Mouse (Mus musculus) right cerebral cortex, postnatal 25 days (tissue): ENCODE data around the gene Ewsr1.
"Not testable (repeated sequence)": the region's sequence is repeated elsewhere in the genome, so short reads cannot be mapped to it uniquely, and the experiment has no call there.

Experiments
- DNase-seq: peaks from one replicate; pipeline ENCODE4 v3.0.0; 2022

Ewsr1 gene

DNA sequence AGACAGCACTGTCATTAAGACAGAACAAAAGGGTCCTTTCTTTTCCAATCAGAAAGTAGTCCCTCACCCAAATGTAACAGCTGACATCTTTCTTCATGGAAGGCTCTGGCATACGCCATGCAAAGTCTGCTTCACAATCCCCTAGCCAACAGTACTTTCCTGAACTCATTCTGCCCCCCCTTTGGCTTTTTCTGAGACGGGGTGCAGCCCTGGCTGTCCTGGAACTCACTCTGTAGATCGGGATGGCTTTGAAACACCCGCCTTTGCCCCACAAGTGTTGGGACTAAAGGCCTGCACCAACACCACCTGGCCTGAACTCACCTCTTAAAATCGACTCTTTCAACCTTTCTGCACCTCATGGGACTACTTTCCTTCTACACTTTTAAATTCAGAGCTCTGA is 3.2 kb downstream of the Ewsr1 start:
- no peak for DNase-seq

DNA sequence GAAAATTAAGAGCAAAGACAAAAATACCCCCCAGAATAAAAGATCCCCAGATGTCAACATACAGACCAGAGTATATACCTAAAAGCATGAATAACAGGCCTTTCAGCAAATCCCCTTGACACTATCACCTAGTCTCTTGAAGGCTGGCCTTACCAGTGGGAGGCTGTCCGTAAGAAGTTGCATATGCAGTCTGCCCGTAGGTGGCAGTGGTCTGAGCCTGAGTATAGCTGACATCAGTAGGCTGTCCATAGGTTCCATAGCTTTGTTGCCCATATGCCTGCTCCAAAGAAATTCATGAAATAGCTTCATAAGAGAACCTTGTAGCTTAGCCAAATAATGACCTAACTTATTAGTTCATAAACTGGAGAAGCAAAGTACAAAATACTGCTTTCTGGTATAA is 7.4 kb downstream of the Ewsr1 start:
- DNase-seq = no peak

DNA sequence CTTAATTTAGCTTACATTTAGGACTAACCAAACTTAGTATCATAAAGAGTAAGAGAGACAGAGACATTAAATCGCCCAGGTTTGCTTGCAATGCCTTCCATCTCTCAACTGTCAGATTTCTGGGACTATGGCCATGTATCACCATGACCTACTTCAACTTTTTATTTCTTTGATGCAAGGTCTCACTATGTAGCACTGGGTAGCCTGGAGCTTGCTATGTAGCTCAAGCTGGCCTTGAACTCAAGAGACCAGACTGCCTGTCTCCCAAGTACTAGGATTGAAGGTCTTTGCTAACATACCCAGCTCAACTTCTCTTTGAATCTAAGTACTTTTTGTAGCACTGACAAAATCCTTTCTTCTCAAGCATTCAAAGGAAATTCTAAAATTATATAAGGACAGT is 9.9 kb downstream of the Ewsr1 start:
- DNase-seq = no peak

DNA sequence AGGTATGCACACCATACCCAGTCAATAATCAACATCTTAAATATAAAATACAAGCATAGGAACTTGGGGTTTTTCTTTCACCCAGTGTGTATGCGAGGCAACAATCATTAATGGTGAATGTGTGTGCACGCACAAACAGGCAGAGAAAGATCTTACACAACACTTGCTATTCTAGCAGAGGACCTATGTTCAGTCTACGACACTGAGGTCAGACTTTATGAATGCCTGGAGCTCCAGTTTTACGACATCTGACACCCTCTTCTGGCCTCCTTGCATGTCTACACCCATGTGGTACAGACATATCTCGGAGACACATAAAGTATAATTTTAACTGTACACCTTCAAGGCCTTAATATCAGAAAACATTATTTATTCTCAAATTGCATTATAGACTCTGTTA is 22.2 kb downstream of the Ewsr1 start:
- not testable (repeated sequence) for DNase-seq

DNA sequence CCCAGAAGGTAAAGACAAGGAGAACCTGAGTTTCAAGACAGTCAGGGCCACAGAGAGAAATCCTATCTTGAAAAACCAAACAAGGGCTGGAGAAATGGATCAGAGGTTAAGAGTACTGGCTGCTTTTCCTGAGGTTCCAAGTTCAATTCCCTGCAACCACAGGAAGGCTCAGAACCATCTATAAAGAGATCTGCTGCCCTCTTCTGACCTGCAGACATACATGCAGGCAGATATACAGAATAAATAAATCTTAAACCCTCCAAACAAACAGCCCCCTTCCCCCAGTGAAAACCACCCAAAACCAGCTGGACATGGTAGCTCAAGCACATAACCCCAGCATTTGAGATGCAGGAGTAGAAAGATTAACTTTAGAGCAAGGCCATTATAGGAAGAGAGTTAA is 23.3 kb downstream of the Ewsr1 start:
- DNase-seq = no peak

DNA sequence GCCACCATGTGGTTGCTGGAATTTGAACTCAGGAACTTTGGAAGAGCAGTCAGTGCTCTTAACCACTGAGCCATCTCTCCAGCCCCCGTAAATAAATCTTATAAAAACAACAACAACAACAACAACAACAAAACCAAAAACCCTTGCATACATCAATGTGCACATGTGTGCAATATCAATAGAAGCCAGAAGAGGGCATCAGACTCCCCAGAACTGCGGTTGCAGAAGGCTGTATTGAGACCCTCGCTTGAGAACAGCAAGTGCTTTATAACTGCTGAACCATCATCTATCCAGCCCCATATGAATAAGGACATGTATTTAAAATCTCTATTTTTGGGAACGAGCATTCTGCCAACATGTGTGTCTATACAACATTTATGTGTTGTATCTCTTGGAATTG is 24.2 kb downstream of the Ewsr1 start:
- DNase-seq = no peak

DNA sequence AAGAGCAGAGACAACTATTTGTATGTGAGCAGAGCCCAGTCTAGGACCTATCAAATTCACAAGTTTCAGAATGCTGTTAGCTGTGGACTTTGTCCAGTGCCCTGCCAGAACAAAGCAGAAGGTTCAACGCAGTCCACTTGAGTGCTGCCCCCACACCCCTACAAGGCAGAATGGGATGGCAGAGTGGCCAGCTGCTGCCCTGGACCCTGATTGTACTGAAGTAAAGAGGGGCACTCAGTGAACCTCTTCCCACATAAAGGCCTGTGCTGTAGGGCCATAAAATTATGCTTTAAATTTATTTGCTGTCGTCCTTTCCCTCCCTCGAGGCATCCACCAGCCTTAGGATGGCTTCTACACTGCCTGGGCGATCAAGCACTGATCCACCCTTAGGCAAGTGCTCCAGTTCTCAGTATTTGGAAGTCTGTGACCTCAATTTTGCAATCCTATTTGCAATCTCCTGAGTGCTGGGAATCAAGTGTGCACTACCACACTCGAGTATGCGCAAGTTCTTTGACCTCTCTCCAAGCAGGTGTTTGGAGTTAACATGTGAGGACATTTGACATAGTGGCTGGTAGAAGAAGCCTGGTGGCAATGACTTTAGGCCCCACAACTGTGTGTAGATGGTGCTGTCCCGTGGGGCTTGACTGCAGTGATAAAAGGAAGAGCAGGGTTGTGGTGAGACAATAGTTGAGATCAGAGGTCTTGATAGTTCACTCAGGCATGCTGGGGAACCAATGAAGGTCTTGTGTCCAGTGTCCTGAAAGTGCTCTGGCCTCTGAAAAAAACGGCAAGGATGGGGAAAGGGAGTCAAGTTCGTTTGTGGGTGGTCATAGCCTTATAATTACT is 30.7 kb downstream of the Ewsr1 start:
- no peak for DNase-seq

DNA sequence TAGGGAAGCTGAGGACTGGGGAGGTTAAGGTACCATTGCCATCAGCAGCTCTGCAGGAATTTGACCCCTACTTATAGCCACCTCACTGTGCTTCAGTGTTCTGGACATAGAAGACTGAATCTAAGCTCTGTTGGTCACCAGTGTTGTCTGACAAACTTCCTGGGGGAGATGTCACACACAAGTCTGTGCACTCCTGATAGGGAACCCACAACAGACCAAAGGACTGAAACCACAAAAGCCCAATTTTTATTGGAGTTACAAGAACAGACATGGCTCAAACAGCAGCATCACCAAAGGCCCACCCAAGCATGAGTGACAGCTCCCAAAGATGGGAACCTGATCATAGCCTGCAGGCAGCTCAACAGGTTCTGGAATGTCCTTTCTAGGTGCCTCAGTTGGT is 32.0 kb downstream of the Ewsr1 start:
- no peak for DNase-seq

DNA sequence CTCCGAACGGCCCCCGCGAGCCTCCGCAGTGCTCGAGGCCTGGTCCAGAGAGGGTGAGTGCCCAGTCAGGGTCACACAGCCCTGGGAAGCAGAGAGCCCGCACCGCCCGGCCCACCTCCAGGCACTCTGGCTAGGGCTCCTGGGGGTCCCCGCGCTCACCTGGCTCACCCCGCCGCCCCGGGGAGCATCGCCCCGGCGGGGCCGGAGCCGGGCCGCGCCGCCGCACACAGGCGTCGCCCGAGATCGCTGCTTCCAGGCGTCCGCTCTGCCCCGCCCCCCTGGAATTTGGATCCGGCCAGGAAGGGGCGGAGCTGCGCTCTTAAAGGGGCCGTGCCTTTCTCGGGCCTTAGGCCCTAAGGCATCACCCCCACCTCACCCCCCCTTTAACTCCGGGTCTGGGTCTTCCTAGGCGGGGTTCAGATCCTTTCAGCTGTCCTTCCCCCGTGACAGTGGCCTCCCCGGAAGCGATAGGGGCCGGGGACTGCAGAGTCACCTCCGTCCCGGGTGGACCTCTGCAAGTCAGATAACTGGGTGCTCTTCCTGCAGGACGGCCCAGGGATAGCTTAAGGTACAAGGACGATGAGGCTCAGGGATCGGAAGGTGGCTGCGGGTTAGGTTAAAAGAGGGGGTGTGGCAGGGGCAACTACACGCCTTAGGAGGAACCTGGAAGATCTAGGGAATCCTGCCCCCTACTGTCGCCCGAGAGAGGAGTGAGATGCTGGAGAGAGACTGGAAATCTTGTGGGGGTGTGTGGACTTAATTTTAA is 33.8 kb downstream of the Ewsr1 start, which contains the start of gene Gas2l1:
TSS of gene Gas2l1 (minus strand) at position 272 of the 766 bp plus-strand sequence.
- DNase-seq = peak; percentile 89

DNA sequence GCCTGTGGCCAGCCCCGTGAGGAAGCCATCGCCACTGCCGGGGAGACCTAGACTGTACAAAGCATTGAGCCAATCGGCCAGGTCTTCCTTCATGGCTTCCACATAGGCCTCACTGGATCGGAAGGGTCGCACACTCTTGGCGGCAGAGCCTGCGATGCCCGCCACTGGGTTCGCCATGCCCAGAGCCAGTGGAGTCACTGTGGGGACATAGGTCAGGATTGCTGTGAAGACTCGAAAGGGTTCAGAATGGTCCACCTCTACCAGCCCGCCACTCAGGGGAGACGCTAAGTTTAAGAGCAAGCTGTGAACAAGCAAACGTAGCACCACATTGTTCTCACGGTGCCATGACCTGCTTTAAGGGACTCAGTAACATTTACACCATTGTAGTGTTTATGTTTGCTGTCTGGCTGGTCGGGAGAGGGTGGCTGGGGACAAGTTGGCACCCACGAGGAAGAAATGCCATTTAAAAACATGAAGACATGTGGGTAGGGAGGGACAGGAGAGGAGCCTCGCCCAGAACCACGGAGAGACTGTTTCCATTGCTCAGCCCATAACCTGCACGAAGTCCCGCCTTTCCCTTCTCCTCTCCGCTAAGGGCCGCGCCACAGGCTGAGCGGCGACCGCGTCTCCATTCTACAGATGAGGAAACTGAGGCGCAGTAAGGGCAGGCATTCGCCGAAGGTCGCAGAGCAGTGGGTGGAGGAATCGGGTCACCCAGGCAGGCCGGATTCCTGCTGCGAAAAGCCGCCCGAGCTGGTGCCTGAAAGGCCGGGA is 34.6 kb downstream of the Ewsr1 start:
- DNase-seq = peak; percentile 43

DNA sequence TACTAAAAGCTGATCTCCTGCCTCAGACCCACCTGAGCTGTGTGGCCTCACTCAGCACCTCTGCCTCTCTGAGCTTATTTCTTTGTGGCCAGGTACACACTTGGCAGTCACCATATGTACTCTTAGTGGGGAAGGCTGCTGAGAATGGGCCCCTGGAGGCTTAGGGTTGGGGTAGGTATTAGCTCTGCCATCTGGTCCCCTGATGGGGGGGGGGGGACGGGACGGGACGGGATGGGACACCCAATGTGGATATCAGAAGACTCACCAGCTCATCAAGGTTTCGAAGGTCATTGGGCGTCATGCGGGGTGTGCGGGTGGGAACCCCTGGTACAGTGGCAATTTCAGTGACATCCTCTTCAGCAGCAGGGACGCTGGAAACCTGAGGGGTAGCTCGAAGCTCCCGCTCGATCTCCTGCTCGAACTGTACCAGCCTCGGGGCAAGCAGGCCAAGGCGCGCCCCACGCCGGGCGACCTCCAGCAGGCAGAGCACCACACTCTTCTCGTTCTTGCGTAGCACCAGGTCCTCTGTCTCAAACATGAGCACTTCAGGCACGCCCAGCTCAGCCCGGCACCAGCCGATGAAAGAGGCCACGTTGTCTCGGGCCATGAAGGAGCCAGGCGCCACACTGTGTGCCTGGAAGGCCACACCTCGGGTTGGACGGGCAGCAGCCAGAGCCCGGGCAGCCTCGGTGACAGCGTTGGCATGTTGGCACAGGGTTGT is 35.3 kb downstream of the Ewsr1 start:
- DNase-seq = peak; percentile 35

DNA sequence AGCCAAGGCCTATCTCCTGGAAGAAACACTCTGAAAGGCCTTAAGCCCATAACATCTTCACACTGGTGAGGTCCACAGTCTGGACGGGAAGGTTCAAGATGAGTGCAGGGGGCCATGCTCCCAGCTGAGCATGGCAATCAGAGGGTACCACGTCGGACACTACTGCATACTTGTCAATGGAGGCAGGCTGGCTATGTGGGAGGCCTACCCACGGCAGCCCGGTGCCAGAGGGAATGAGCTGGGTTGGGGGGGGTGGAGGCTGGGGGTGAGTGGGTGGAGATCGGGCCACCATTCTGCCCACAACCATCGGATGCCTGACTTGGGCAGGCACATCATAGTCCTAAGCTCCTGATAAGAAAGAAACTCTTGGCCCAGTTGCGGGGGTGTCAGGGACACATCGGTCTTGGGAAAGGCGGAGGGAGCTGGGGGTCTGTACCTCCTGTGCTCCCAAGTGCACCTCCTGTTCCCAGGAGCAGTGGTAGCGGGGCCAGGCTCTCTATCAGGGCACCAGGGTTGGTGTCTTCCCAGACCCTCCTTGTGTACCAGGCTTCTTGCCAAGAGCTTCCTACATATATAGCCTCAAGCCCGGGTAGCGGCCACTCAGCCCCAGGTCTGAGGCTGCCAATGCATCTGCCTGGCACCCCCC is 36.1 kb downstream of the Ewsr1 start:
- no peak for DNase-seq

DNA sequence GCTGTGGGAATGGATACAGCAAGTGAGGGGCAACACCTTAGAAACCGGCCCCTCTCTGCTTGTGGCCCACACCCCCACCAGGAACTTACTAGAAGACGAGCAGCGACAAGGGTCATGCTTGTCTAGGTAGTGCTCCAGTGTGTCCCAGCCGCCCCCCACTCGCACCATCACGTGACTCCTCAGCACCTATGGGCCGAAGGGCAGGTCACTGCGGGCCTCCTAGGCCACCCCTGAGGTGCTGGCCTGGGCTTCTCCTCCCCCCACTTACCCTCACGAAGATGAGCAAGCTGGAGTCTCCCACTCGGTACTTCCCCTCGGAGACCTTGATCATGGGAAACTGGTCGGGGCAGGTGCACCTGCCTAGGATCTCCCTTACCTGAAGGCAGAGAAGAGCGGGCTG is 36.7 kb downstream of the Ewsr1 start:
- no peak for DNase-seq

DNA sequence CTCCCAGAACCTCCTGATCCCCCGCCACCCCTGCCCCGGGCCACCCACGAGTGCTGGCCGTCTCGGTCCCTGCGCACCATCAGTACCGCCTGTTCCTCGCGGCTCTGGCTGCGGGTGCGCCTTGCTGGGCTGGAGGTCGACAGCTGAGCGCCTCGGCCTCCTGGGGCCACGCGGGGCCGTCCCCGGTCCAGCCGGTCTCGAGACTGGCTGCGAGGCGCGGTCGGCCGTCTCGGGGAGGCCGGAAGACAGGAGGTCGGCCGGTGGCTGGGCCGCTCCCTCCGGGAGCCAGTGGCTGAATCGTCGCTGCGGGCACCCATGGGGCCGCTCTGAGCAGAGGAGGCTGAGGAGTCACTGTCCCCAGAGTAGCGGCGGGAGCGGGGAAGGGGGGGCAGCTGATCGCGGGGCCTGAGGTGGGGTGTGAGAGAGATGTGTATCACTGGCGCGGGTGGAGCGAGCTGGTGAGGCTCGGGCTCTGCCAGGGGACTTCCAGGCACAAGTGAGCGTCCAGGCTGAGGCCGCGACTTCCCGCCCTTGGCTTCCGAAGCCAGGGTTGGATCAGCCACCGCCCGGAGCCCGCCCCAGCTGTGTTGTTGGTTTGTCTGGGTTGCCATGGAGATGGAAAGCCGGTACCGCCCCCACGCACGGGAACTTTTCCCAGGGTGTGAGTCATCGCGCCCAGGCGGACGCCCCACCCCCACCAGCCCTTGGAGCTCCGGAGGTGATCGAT is 37.5 kb downstream of the Ewsr1 start:
- peak; percentile 94 for DNase-seq

DNA sequence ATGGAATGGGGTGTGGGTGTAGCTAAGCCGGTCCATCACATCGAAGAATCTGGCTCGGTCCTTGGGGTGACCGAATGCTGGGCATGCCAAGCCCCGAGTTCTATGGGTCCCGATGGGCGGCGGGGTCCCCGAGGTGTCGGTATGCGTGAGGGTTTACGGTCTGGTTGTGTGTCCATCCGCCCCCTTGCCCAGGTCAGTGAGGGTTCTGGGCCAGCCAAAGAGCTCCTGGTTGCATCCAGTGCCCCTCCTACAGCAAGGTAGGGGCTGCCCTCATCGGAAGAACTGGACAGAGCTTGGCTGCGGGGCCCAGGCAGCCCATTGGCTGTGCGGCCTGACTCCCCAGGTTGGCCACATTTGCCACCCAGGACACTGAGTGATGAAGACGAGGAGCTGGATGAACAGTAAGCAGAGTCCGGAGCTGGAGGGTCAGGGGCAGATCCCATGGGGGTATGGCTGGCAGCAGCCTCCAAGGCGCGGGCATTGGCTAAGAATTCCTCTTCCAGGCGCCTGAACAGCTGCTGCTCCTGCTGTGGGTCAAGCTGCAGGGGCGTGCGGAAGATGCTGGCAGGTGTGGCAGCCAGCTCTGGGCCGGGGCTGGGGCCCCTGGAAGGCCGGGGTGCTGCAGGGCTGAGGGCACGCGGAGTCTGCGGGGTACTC is 38.2 kb downstream of the Ewsr1 start:
- no peak for DNase-seq

DNA sequence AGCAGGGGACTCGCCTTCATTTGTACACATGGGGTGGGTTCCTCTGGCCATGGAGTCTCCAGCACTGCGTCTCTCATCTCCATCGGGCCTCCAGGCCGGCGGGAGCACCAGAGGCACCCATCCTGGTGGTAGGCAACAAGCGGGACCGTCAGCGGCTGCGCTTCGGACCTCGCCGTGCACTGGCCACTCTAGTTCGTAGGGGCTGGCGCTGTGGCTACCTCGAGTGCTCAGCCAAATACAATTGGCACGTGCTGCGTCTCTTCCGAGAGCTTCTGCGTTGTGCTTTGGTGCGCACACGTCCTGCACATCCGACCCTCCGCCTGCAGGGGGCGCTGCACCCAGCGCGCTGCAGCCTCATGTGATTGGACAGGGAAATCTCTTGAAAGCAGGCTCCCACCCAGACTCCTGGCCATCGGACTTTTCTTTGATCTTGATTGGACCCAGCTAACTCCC is 39.3 kb downstream of the Ewsr1 start:
- DNase-seq = peak; percentile 76

DNA sequence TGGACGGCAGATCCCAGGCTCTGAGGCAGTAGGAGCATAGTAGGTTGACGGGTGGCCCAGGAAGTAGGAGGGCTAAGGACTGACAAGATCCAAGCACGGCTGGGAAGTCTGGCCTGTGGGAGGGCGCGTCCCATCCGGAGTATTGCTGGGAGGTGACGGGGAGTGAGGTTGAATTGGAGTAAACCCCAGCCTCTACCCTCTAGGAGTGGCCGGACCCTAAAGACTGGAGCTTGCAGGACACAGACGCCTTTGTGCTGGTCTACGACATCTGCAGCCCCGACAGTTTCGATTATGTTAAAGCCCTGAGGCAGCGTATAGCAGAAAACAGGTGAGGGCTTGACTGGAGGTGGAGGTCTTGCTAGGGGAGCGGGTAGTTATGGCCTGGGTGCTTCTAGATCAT is 39.8 kb downstream of the Ewsr1 start:
- no peak for DNase-seq

DNA sequence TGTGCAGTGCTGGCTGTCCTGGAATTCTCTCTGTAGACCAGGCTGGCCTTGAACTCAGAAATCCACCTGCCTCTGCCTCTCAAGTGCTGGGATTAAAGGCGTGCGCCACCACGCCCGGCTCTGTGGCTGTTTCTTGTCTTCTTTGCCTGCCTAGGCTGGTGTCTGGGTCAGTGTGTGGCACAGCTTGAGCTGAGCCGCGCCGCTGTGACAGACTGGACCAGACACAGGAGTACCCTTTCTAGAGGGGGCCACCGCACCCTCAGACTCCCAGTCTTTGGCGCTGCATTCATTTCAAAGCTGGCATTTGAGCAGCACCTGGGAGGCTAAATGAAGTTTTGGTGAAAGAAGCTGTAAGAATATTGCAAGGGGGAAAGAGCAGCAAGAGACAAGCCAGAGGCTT is 40.3 kb downstream of the Ewsr1 start:
- DNase-seq = no peak

DNA sequence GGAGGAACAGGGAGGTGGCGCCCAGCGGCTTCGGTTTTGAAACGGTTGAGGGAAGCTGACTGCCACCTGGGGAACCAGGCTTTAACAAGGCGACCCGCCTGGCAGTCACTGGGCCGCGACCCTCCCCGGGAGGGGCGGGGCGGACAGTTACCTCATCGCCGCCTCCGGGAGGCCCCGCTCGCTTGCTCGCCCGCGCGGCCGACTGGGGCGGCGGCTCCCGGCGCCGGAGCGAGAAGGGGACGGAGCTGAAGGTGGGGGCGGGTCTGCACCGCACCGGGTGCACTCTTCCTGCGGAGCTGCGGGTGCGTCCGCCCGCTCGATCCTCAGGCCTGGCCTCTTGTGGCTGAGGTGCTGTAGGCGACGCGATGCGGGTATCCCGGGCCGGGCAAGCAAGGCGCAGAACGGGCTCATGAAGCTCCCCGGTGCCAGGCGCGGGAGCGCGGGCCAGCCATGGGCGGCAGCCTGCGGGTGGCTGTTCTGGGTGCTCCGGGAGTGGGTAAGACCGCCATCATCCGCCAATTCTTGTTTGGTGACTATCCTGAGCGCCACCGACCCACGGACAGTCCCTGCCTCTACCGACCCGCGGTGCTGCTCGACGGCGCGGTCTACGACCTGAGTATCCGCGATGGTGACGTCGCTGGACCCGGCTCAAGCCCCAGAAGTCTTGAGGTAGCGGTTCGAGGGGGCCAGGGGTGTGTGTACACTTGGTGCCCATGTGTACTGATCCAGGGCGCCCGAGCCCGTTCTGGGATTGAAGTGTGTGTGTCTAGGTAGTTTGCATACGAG is 41.0 kb downstream of the Ewsr1 start, which contains the start of gene Rasl10a:
TSS of gene Rasl10a (plus strand) at position 273 of the 786 bp plus-strand sequence.
- DNase-seq = peak; percentile 66

DNA sequence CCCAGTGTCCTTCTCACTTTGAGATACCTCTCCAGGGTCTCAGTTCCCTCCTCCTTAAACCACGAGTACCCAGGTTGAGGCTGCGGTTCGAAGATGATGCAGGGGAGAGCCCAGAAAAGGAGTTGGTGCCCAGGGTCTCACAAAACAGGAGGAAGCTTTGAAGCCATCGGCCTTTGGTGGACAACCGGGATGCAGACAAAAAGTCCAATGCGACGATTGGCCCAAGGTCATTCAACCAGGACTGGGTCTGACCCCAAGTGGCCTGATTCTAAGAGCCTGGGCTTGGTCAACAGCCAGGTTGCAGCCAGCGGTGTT is 41.6 kb downstream of the Ewsr1 start:
- DNase-seq = no peak
